Mouse (Mus musculus): ENCODE data around the gene Sparc. TPM values are rescaled to one million over a fixed set of nuclear protein-coding genes. Genes with fewer than 3 reads are reported as not detected.

Sparc gene
- polyA plus RNA-seq, 1 experiment from 2014 or later = 300 TPM

DNA sequence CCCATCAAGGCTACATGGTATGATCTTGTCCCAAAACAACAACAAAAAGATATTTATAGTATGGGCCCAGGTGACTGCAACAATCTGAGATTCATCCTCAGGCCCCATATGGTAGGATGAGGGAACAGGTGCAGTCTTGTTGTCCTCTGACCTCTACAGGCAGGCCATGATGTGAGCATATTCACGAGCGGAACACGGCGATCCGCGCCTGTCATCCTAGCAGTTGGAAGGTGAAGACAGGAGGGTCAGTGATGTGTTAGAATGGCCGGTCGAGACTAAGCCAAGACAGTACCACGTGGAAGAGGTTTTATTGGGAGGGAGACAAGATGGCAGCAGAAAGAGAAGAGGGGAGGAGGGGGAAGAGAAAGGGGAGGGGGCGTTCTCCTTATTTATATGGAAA lies 41.7 kb upstream of the Sparc start:
- H3K36me3 ChIP-seq (ENCODE audit: control insufficient read depth, insufficient read depth, low read length) = no peaks in the 10 kb centered on the region
- no peak overlapping the region for H3K27ac ChIP-seq (ENCODE audit: low read depth, low read length)
- no peak overlapping the region for H3K4me3 ChIP-seq (ENCODE audit: low read depth, low read length)
- H3K27me3 ChIP-seq (replicated peaks; ENCODE audit: control insufficient read depth, insufficient read depth, low read length) = no peaks in the 10 kb centered on the region
- 83% methylated on average over 10 of the region's 10 CpGs for WGBS
- no peak overlapping the region for H3K9ac ChIP-seq (ENCODE audit: low read length)
- H3K4me2 ChIP-seq (ENCODE audit: low read length) = no peak overlapping the region
- H3K9me3 ChIP-seq (replicated peaks; ENCODE audit: control insufficient read depth, low read length) = no peaks in the 10 kb centered on the region
- H3K4me1 ChIP-seq (ENCODE audit: control insufficient read depth, insufficient read depth, low read length) = peaks cover 13% of the 10 kb centered on the region
- no peak for DNase-seq (ENCODE audit: low spot score)
- ATAC-seq = no peak

DNA sequence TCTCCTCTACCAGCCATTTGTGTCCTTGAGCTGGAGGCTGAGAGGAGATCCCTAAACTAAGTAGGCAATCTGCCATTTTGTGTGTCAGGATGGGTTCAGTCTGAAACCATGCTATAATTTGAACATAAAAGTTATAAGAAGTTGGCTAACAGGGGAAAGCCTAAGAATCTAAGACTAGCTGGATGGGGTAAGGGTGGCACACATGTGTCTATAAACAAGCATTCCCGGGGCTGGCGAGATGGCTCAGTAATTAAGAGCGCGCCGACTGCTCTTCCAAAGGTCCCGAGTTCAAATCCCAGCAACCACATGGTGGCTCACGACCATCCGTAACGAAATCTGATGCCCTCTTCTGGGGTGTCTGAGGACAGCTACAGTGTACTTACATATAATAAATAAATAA lies 39.2 kb upstream of the Sparc start:
- H3K9ac ChIP-seq (ENCODE audit: low read length) = no peak overlapping the region
- H3K4me3 ChIP-seq (ENCODE audit: low read depth, low read length) = no peak overlapping the region
- no peaks in the 10 kb centered on the region for H3K9me3 ChIP-seq (replicated peaks; ENCODE audit: control insufficient read depth, low read length)
- H3K27me3 ChIP-seq (replicated peaks; ENCODE audit: control insufficient read depth, insufficient read depth, low read length) = no peaks in the 10 kb centered on the region
- no peak overlapping the region for H3K4me2 ChIP-seq (ENCODE audit: low read length)
- no peak overlapping the region for H3K27ac ChIP-seq (ENCODE audit: low read depth, low read length)
- 96% methylated on average over 9 of the region's 9 CpGs for WGBS
- H3K4me1 ChIP-seq (ENCODE audit: control insufficient read depth, insufficient read depth, low read length) = peaks cover 7% of the 10 kb centered on the region
- DNase-seq (ENCODE audit: low spot score) (no peak), ATAC-seq (no peak)
- H3K36me3 ChIP-seq (ENCODE audit: control insufficient read depth, insufficient read depth, low read length) = no peaks in the 10 kb centered on the region

DNA sequence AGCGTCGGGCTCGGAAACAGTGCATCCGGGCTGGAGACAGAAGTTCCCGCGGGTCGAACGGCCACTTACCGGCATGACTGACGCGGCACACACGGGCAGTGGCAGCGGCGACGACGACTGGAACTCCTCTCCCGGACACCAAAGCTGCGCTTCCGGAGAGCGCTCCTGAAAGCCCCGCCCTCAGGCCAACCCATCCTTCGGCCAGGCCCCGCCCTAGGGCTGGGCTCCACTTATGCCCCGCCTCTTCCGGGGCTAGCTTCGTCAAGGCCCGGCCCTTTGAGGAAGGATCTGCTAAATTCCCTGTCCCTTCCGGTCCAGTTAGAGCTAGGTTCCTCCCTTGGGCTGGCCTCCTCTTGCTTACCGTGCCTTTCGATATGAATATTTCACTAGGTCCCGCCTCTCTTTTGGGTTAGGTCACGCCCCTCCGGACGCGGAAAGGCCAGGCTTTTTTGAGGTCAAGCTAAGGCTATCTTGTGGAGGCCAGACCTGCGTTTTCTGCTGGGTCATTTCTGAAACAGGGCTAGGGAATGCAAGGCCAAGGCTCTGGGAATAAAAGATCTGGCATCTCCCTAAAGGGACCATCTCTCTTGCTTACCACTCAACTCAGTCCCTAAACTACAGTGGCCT lies 38.1 kb upstream of the Sparc start, which contains the start of gene Atox1:
Gene Atox1 (minus strand): TSS at position 221 of the 627 bp plus-strand sequence.
- H3K27ac ChIP-seq (ENCODE audit: low read depth, low read length) = peak within 1 kb of the TSS; percentile 48; the same call in 1 of the 2 replicates
- H3K4me1 ChIP-seq (ENCODE audit: control insufficient read depth, insufficient read depth, low read length) = peaks cover 7% of the 10 kb centered on the region
- H3K4me2 ChIP-seq (ENCODE audit: low read length) = peak within 1 kb of the TSS; percentile 67
- H3K27me3 ChIP-seq (replicated peaks; ENCODE audit: control insufficient read depth, insufficient read depth, low read length) = no peaks in the 10 kb centered on the region
- peak within 1 kb of the TSS; percentile 62 for H3K9ac ChIP-seq (ENCODE audit: low read length)
- H3K4me3 ChIP-seq (ENCODE audit: low read depth, low read length) = peak within 1 kb of the TSS; percentile 54
- under 1% methylated on average over 36 of the region's 36 CpGs for WGBS
- H3K36me3 ChIP-seq (ENCODE audit: control insufficient read depth, insufficient read depth, low read length) = no peaks in the 10 kb centered on the region
- H3K9me3 ChIP-seq (replicated peaks; ENCODE audit: control insufficient read depth, low read length) = no peaks in the 10 kb centered on the region
- ATAC-seq (peak; percentile 98), DNase-seq (ENCODE audit: low spot score) (peak; percentile 97)

DNA sequence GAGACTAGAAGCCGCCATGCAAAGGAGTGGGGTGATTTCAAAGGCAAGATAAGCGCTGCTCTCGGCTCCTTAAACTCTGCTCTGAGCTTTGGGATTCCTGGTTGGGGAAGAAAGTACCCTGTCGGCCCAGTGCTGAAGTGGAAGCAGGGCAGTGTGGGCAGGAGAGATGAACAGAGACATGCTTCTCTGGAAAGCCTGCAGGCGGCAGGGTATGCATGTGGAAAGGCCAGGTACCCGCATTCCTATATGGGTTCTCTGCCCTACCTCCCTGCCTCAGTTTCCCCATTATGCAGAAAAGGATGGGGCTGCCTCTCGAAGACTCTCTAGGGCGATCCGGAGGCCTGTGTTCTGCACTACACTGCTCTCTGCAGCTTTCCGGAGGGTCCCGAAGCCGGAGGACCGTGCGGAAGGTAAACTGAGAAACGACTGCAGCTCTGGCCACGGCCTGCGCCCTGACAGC lies 37.6 kb upstream of the Sparc start:
- Histone ChIP-seq H3K9ac (ENCODE audit: low read length) (peak overlapping the region; percentile 62), H3K27me3 (replicated peaks; ENCODE audit: control insufficient read depth, insufficient read depth, low read length) (no peaks in the 10 kb centered on the region), H3K4me3 (ENCODE audit: low read depth, low read length) (peak overlapping the region; percentile 54), H3K4me1 (ENCODE audit: control insufficient read depth, insufficient read depth, low read length) (peaks cover 7% of the 10 kb centered on the region), H3K27ac (ENCODE audit: low read depth, low read length) (no peak overlapping the region), H3K9me3 (replicated peaks; ENCODE audit: control insufficient read depth, low read length) (no peaks in the 10 kb centered on the region), H3K4me2 (ENCODE audit: low read length) (peak overlapping the region; percentile 67), H3K36me3 (ENCODE audit: control insufficient read depth, insufficient read depth, low read length) (no peaks in the 10 kb centered on the region)
- peak; percentile 68 for ATAC-seq
- under 1% methylated on average over 17 of the region's 17 CpGs for WGBS
- peak; percentile 29 for DNase-seq (ENCODE audit: low spot score)

DNA sequence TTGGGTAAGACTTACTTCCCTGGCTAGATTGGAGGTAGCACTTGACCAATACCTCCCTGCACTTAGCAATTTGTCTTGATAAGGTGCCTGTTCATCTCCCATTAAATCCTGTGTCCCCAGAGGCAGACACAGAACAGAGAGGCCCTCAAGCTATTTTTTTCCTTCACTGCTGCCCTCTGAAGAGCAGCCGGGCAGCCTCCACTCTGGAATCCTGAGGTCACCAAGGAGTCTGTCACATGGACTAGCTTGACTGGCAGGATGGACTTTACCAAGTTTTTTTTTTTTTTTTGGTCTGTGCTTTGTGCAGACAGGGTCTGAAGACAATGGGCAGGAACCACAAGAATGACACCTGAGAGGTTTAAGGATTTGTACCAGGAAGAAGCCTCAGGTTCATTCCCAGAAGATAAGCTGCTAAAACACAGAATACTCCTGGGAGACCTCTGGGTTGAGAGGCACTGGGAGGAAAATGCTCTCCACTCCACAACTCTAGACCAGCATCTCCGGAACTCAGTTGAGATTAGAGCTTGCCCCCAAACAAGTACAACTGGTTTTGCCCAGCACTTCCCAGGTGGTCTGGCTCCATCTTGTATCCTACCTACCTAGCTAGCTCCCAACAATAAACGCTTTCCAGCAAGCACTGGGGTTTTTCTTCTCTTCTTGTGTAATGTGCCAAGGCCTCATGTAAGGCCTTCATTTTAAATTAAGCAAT lies 37.0 kb upstream of the Sparc start:
- Histone ChIP-seq H3K36me3 (ENCODE audit: control insufficient read depth, insufficient read depth, low read length) (no peaks in the 10 kb centered on the region), H3K9ac (ENCODE audit: low read length) (peak overlapping the region; percentile 62), H3K27ac (ENCODE audit: low read depth, low read length) (no peak overlapping the region), H3K4me1 (ENCODE audit: control insufficient read depth, insufficient read depth, low read length) (peaks cover 7% of the 10 kb centered on the region), H3K27me3 (replicated peaks; ENCODE audit: control insufficient read depth, insufficient read depth, low read length) (no peaks in the 10 kb centered on the region), H3K4me3 (ENCODE audit: low read depth, low read length) (peak overlapping the region; percentile 54), H3K4me2 (ENCODE audit: low read length) (peak overlapping the region; percentile 67), H3K9me3 (replicated peaks; ENCODE audit: control insufficient read depth, low read length) (no peaks in the 10 kb centered on the region)
- ATAC-seq (no peak), DNase-seq (ENCODE audit: low spot score) (no peak)
- whole genome bisulfite sequencing = 41% methylated on average over 3 of the region's 3 CpGs

DNA sequence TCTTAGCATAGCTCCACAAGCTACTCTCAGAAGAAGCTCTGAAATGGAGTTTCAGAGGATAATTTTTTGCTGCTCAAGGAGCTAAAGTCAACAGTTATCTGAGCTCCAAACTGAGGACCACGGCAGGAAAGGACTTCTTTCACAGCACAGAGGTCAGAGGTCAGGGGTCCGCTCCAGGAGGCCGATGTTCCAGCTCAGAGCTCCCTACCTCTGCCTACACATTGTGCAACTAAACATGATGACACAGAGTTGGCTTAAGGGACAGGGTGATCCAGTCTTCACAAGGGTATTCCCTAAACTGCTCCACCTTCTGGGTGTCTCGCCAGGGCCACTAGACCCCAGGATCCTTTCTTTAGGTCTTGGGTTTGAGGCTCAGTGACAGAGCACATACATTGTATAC lies 35.5 kb upstream of the Sparc start:
- H3K27me3 ChIP-seq (replicated peaks; ENCODE audit: control insufficient read depth, insufficient read depth, low read length) = no peaks in the 10 kb centered on the region
- 69% methylated on average over 4 of the region's 4 CpGs for WGBS
- no peak overlapping the region for H3K4me2 ChIP-seq (ENCODE audit: low read length)
- no peak overlapping the region for H3K4me3 ChIP-seq (ENCODE audit: low read depth, low read length)
- no peak overlapping the region for H3K27ac ChIP-seq (ENCODE audit: low read depth, low read length)
- H3K9me3 ChIP-seq (replicated peaks; ENCODE audit: control insufficient read depth, low read length) = no peaks in the 10 kb centered on the region
- no peak overlapping the region for H3K9ac ChIP-seq (ENCODE audit: low read length)
- H3K4me1 ChIP-seq (ENCODE audit: control insufficient read depth, insufficient read depth, low read length) = peaks cover 7% of the 10 kb centered on the region
- H3K36me3 ChIP-seq (ENCODE audit: control insufficient read depth, insufficient read depth, low read length) = no peaks in the 10 kb centered on the region
- no peak for DNase-seq (ENCODE audit: low spot score)
- no peak for ATAC-seq

DNA sequence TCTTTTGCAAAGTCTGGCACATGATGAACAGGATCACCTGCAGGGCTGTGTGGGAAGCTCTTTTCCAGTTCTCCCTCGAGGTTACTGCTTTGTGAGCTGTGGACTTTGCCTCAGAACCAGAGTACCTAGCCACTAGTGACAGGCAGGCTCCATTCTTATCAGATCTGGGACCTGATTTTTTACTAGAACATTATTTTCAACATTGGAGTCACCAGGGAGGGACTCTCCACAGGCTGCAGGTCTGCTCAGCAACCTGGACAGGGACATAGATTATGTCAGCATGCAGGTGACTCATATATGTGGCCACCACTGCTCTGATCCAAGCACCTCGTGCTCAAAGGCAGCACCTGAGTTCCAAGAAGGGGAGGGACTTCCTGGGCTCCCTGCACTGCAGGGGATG lies 32.2 kb upstream of the Sparc start:
- H3K9me3 ChIP-seq (replicated peaks; ENCODE audit: control insufficient read depth, low read length) = no peaks in the 10 kb centered on the region
- no peak overlapping the region for H3K4me2 ChIP-seq (ENCODE audit: low read length)
- peaks cover 3% of the 10 kb centered on the region for H3K4me1 ChIP-seq (ENCODE audit: control insufficient read depth, insufficient read depth, low read length)
- H3K9ac ChIP-seq (ENCODE audit: low read length) = no peak overlapping the region
- no peak overlapping the region for H3K4me3 ChIP-seq (ENCODE audit: low read depth, low read length)
- H3K27me3 ChIP-seq (replicated peaks; ENCODE audit: control insufficient read depth, insufficient read depth, low read length) = no peaks in the 10 kb centered on the region
- ATAC-seq (no peak), DNase-seq (ENCODE audit: low spot score) (no peak)
- no peak overlapping the region for H3K27ac ChIP-seq (ENCODE audit: low read depth, low read length)
- H3K36me3 ChIP-seq (ENCODE audit: control insufficient read depth, insufficient read depth, low read length) = peaks cover 1% of the 10 kb centered on the region; the same call in 1 of the 2 replicates
- 74% methylated on average over 2 of the region's 2 CpGs for WGBS

DNA sequence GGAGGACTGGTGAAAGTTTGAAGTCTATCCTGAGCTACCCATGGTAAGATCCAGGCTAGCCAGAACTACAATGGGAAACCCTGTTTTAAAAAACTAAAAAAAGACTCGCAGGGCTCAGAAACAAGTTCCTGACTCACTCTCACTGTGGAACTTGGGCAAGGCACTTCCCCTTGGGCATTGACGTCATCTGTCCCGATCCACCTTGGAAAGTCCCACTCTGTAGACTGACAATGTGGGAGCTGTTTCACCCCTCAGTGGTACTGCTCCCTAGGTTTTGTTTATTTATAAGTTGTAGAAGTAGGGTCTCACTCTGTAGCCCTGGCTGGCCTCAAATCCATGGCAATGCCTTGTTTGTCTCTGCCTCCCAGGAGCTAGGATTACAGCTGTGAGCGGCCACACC lies 30.7 kb upstream of the Sparc start:
- H3K9me3 ChIP-seq (replicated peaks; ENCODE audit: control insufficient read depth, low read length) = no peaks in the 10 kb centered on the region
- ATAC-seq (no peak), DNase-seq (ENCODE audit: low spot score) (no peak)
- no peaks in the 10 kb centered on the region for H3K27me3 ChIP-seq (replicated peaks; ENCODE audit: control insufficient read depth, insufficient read depth, low read length)
- H3K9ac ChIP-seq (ENCODE audit: low read length) = no peak overlapping the region
- H3K4me3 ChIP-seq (ENCODE audit: low read depth, low read length) = no peak overlapping the region
- H3K27ac ChIP-seq (ENCODE audit: low read depth, low read length) = no peak overlapping the region
- WGBS = 93% methylated on average over 4 of the region's 4 CpGs
- H3K4me1 ChIP-seq (ENCODE audit: control insufficient read depth, insufficient read depth, low read length) = no peaks in the 10 kb centered on the region
- peaks cover 12% of the 10 kb centered on the region; the same call in 1 of the 2 replicates for H3K36me3 ChIP-seq (ENCODE audit: control insufficient read depth, insufficient read depth, low read length)
- no peak overlapping the region for H3K4me2 ChIP-seq (ENCODE audit: low read length)

DNA sequence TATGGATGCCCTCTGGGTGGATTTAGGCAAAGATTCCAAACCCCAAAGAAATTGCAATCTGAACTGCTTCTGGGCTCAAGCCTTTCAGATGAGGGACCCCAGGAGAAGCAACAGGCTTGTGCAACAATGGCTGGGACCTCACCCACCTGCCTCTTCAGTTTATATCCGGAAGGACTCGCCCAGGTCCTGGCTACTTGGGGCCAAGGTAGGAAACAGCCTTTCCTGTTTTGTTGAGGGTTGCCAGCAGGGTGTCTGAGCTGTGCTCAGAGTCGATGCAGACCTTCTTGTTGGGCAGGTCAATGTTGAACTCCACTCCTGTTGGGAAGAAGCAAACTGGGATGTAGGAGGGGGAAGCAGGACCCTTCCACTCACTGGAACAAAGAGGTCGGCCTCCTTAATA lies 27.3 kb upstream of the Sparc start:
- no peaks in the 10 kb centered on the region for H3K27me3 ChIP-seq (replicated peaks; ENCODE audit: control insufficient read depth, insufficient read depth, low read length)
- peak overlapping the region; percentile 14; the same call in 1 of the 2 replicates for H3K27ac ChIP-seq (ENCODE audit: low read depth, low read length)
- ATAC-seq (no peak), DNase-seq (ENCODE audit: low spot score) (no peak)
- no peak overlapping the region for H3K9ac ChIP-seq (ENCODE audit: low read length)
- H3K9me3 ChIP-seq (replicated peaks; ENCODE audit: control insufficient read depth, low read length) = no peaks in the 10 kb centered on the region
- H3K4me1 ChIP-seq (ENCODE audit: control insufficient read depth, insufficient read depth, low read length) = no peaks in the 10 kb centered on the region
- WGBS = 61% methylated on average over 4 of the region's 4 CpGs
- peaks cover 17% of the 10 kb centered on the region; the same call in 1 of the 2 replicates for H3K36me3 ChIP-seq (ENCODE audit: control insufficient read depth, insufficient read depth, low read length)
- no peak overlapping the region for H3K4me3 ChIP-seq (ENCODE audit: low read depth, low read length)
- H3K4me2 ChIP-seq (ENCODE audit: low read length) = no peak overlapping the region
